Mouse (Mus musculus): ENCODE results near the gene Fzd7.

- TF ChIP-seq CTCF (IDR thresholded peaks at IDR 0.05; ENCODE audit: low read depth) = no peak
- no peak for TF ChIP-seq EP300 (optimal IDR thresholded peaks at IDR 0.05)
These were observed 44.3 kb upstream of the Fzd7 start for GRCm38 (mm10) chr1:59437927-59438326.
